Mouse (Mus musculus) stomach, postnatal 0 days (tissue): ENCODE results near the gene Afg1l.

Source experiments
- CTCF ChIP-seq: IDR thresholded peaks from 2 replicates; pipeline ENCODE4 v1.5.1; 2016; ENCODE audit warnings: antibody characterized with exemption, low read depth, mild to moderate bottlenecking, moderate library complexity
- EP300 ChIP-seq: optimal IDR thresholded peaks from 2 replicates; pipeline ENCODE3; 2016; ENCODE audit warnings: antibody characterized with exemption

DNA sequence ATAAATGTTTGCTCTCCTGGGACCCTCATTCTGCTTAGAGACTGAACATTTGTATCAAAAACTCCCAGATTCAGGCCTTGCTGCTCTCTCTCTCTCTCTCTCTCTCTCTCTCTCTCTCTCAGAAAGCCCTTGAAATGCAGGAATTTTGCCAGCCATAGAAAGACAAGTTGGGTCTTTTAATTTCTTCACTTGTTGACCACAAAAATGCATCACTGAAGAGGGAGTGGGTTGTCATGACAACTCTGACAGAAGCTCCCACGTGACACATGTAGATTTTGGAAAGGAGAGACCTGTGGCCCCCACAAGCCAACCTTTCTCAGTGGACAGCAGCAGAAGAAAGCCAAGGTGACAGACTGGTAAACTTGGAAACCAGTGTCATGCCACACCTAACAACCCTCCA is 190.7 kb downstream of the Afg1l start:
- TF ChIP-seq CTCF (no peak), EP300 (no peak)
